In genomic region chr13:75787364-75787763, GRCm38 (mm10) we compare ENCODE assay signal across 19 mouse cellular contexts.
"Had no signal": no experiment of that assay in that cellular context is flagged by ENCODE, and none has a peak within 500 bp of the region (broad histone marks: within the 10 kb centered on the region; RNA-seq: fewer than 3 reads in every experiment).

No protein-coding gene starts in this region.

- H3K4me3 ChIP-seq: lung, embryonic 15.5 days; midbrain, embryonic 10.5 days; midbrain, embryonic 12.5 days; myocyte; neural tube, embryonic 13.5 days; neural tube, embryonic 15.5 days had no signal

- H3K27ac ChIP-seq: lung, embryonic 15.5 days; midbrain, embryonic 10.5 days; midbrain, embryonic 12.5 days; neural tube, embryonic 13.5 days; neural tube, embryonic 15.5 days had no signal

- H3K9ac ChIP-seq: liver, postnatal 0 days; lung, embryonic 15.5 days; midbrain, embryonic 12.5 days; neural tube, embryonic 13.5 days; neural tube, embryonic 15.5 days had no signal

- DNase-seq: liver, postnatal 0 days; lung, adult 2 months; lung, postnatal 10 days; lung, postnatal 4 days; midbrain, embryonic 14.5 days; retina, postnatal 1 day; right cerebral cortex, adult 18-20 months; right cerebral cortex, postnatal 25 days; right cerebral cortex, postnatal 4 days; spleen, adult 18-20 months; thymus, adult 18-20 months; thymus, postnatal 14 days; thymus, postnatal 36 days had no signal

- H3K4me1 ChIP-seq: lung, embryonic 15.5 days; midbrain, embryonic 10.5 days; midbrain, embryonic 12.5 days; neural tube, embryonic 13.5 days; neural tube, embryonic 15.5 days had no signal

- H3K27me3 ChIP-seq: lung, embryonic 15.5 days; midbrain, embryonic 12.5 days; neural tube, embryonic 13.5 days; neural tube, embryonic 15.5 days had no signal

- H3K36me3 ChIP-seq: lung, embryonic 15.5 days; midbrain, embryonic 10.5 days; midbrain, embryonic 12.5 days; neural tube, embryonic 13.5 days; neural tube, embryonic 15.5 days had no signal

- H3K9me3 ChIP-seq: lung, embryonic 15.5 days; midbrain, embryonic 10.5 days; midbrain, embryonic 12.5 days; neural tube, embryonic 13.5 days; neural tube, embryonic 15.5 days had no signal
